Mouse (Mus musculus) brain, embryonic 14.5 days (tissue): ENCODE data around the gene Trib3.

ENCODE experiments used
- CTCF ChIP-seq: fragments of 200-500 bp; IDR thresholded peaks from 2 replicates; pipeline ENCODE4 v1.5.1; 2012; ENCODE audit warnings: inconsistent platforms, mild to moderate bottlenecking, moderate library complexity, borderline replicate concordance; ENCODE audit not compliant: insufficient read depth, insufficient read length; ENCODE audit errors: extremely low read depth
- POLR2A ChIP-seq: fragments of 200-500 bp; IDR thresholded peaks from 2 replicates; pipeline ENCODE4 v1.6.1; 2012; ENCODE audit warnings: mild to moderate bottlenecking, inconsistent platforms, borderline replicate concordance; ENCODE audit not compliant: poor library complexity, insufficient read depth, insufficient read length, severe bottlenecking; ENCODE audit errors: extremely low read depth

GRCm38 (mm10) chr2:152293727-152294475, 49.9 kb downstream of the Trib3 start, which contains the start of gene Tbc1d20:
- TF ChIP-seq CTCF (no peak), POLR2A (peak; percentile 95)
